Mouse (Mus musculus) MEL (cell line): Measurements from ENCODE around the gene Trim47. TPM values are rescaled to one million over a fixed set of nuclear protein-coding genes. Genes with fewer than 3 reads are reported as not detected.

ENCODE experiments used
- DNase-seq: peaks from one replicate; pipeline ENCODE4 v3.0.0; 2011; ENCODE audit warnings: low read depth, low spot score
- H3K27ac ChIP-seq: 2 replicates; pipeline ENCODE4 v1.5.1; 2012; ENCODE audit warnings: low read depth, mild to moderate bottlenecking, control low read depth, low read length, moderate library complexity; ENCODE audit not compliant: control insufficient read depth
- H3K27me3 ChIP-seq, 2 experiments: fragments of 150-350 bp in 1 of 2; sonication (generic) in 1 of 2; 2 replicates each; pipeline ENCODE4 v1.6.1; 2012; ENCODE audit warnings: low read length in 2 of 2, mild to moderate bottlenecking in 2 of 2, improper control_type of control experiment in 1 of 2, moderate library complexity in 1 of 2; ENCODE audit not compliant: insufficient read depth in 2 of 2, control insufficient read depth in 1 of 2
- H3K36me3 ChIP-seq, 2 experiments: 2 replicates each; pipeline ENCODE4 v1.6.1; 2012 to 2014; ENCODE audit warnings: low read length in 2 of 2, improper control_type of control experiment in 1 of 2, inconsistent platforms in 1 of 2, mild to moderate bottlenecking in 1 of 2; ENCODE audit not compliant: insufficient read depth in 2 of 2, control insufficient read depth in 1 of 2
- H3K4me1 ChIP-seq, 2 experiments: fragments of 150-350 bp in 1 of 2; sonication (generic) in 1 of 2; 2 replicates each; pipeline ENCODE4 v1.6.1; 2012; ENCODE audit warnings: low read length in 2 of 2, improper control_type of control experiment in 1 of 2, mild to moderate bottlenecking in 1 of 2; ENCODE audit not compliant: insufficient read depth in 2 of 2, control insufficient read depth in 1 of 2
- H3K4me3 ChIP-seq, 2 experiments: fragments of 150-350 bp in 1 of 2; sonication (generic) in 1 of 2; 2 replicates each; pipeline ENCODE4 v1.5.1; 2012; ENCODE audit warnings: low read depth in 2 of 2, low read length in 2 of 2, mild to moderate bottlenecking in 2 of 2, moderate library complexity in 2 of 2, control low read depth in 1 of 2, improper control_type of control experiment in 1 of 2; ENCODE audit not compliant: control insufficient read depth in 1 of 2, insufficient read depth in 1 of 2
- H3K79me2 ChIP-seq: 2 replicates; pipeline ENCODE4 v1.6.1; 2012; ENCODE audit warnings: mild to moderate bottlenecking, low read length, moderate library complexity; ENCODE audit not compliant: control insufficient read depth, poor library complexity, insufficient read depth
- H3K9ac ChIP-seq: 2 replicates; pipeline ENCODE4 v1.6.1; 2012; ENCODE audit warnings: low read depth, mild to moderate bottlenecking, control low read depth, low read length, moderate library complexity; ENCODE audit not compliant: control insufficient read depth, poor library complexity, severe bottlenecking
- H3K9me3 ChIP-seq: fragments of 150-350 bp; sonication (generic); replicated peaks from 2 replicates; pipeline ENCODE4 v1.6.1; 2012; ENCODE audit warnings: mild to moderate bottlenecking, low read length, improper control_type of control experiment, moderate library complexity; ENCODE audit not compliant: insufficient read depth
- BHLHE40 ChIP-seq: IDR thresholded peaks from 2 replicates; pipeline ENCODE4 v1.6.1; 2012; ENCODE audit warnings: low read depth, mild to moderate bottlenecking, inconsistent platforms, low read length, improper control_type of control experiment, borderline replicate concordance
- CTCF ChIP-seq, 3 experiments: IDR thresholded peaks in 2 of 3; conservative IDR thresholded peaks in 1 of 3; 2 replicates each; pipeline ENCODE4 v1.5.1; 2011 to 2012; ENCODE audit warnings: low read length in 3 of 3, low read depth in 2 of 3, mild to moderate bottlenecking in 2 of 3, improper control_type of control experiment in 1 of 3, inconsistent platforms in 1 of 3, mixed read lengths in 1 of 3, moderate library complexity in 1 of 3; ENCODE audit not compliant: control insufficient read depth in 1 of 3, insufficient read depth in 1 of 3, poor library complexity in 1 of 3, severe bottlenecking in 1 of 3
- ETS1 ChIP-seq: IDR thresholded peaks from 2 replicates; pipeline ENCODE4 v1.6.1; 2012; ENCODE audit warnings: low read depth, mild to moderate bottlenecking, inconsistent platforms, low read length, improper control_type of control experiment, moderate library complexity
- GABPA ChIP-seq: IDR thresholded peaks from 2 replicates; pipeline ENCODE4 v1.6.1; 2012; ENCODE audit warnings: low read depth, mild to moderate bottlenecking, inconsistent platforms, low read length, improper control_type of control experiment, moderate library complexity
- HCFC1 ChIP-seq: IDR thresholded peaks from 2 replicates; pipeline ENCODE4 v1.6.1; 2012; ENCODE audit warnings: low read depth, mild to moderate bottlenecking, inconsistent platforms, low read length, improper control_type of control experiment, moderate library complexity
- MAX ChIP-seq: IDR thresholded peaks from 2 replicates; pipeline ENCODE4 v1.6.1; 2011; ENCODE audit warnings: low read length, improper control_type of control experiment
- MAZ ChIP-seq: IDR thresholded peaks from 2 replicates; pipeline ENCODE4 v1.6.1; 2012; ENCODE audit warnings: low read depth, mild to moderate bottlenecking, inconsistent platforms, low read length, improper control_type of control experiment
- MEF2A ChIP-seq: IDR thresholded peaks from 2 replicates; pipeline ENCODE4 v1.6.1; 2014; ENCODE audit warnings: low read depth, mild to moderate bottlenecking, inconsistent platforms, low read length, improper control_type of control experiment; ENCODE audit not compliant: poor library complexity, insufficient replicate concordance, severe bottlenecking; ENCODE audit errors: extremely low read depth
- MXI1 ChIP-seq: IDR thresholded peaks from 2 replicates; pipeline ENCODE4 v1.6.1; 2011; ENCODE audit warnings: mild to moderate bottlenecking, low read depth, low read length, improper control_type of control experiment
- MYC ChIP-seq: IDR thresholded peaks from 2 replicates; pipeline ENCODE4 v1.6.1; 2011; ENCODE audit warnings: low read depth, mild to moderate bottlenecking, low read length, improper control_type of control experiment, moderate library complexity
- POLR2A ChIP-seq, 2 experiments: IDR thresholded peaks; 2 replicates each; pipeline ENCODE4 v1.6.1; 2011 to 2012; ENCODE audit warnings: low read length in 2 of 2, mild to moderate bottlenecking in 2 of 2, control low read depth in 1 of 2, improper control_type of control experiment in 1 of 2, low read depth in 1 of 2, moderate library complexity in 1 of 2; ENCODE audit not compliant: control insufficient read depth in 1 of 2, insufficient read depth in 1 of 2, poor library complexity in 1 of 2
- POLR2AphosphoS5 ChIP-seq: IDR thresholded peaks from 2 replicates; pipeline ENCODE4 v1.6.1; 2012; ENCODE audit warnings: low read depth, borderline replicate concordance, mild to moderate bottlenecking, inconsistent platforms, low read length, moderate library complexity, mixed read lengths
- RCOR1 ChIP-seq: IDR thresholded peaks from 2 replicates; pipeline ENCODE4 v1.6.1; 2012; ENCODE audit warnings: low read depth, mild to moderate bottlenecking, inconsistent platforms, low read length, improper control_type of control experiment
- SMC3 ChIP-seq: IDR thresholded peaks from 2 replicates; pipeline ENCODE4 v1.6.1; 2011; ENCODE audit warnings: low read depth, low read length, improper control_type of control experiment
- TBP ChIP-seq: IDR thresholded peaks from 2 replicates; pipeline ENCODE4 v1.8.0; 2011; ENCODE audit warnings: low read depth, low read length, improper control_type of control experiment
- USF2 ChIP-seq, 2 experiments: IDR thresholded peaks; 2 replicates each; pipeline ENCODE4 v1.6.1; 2011 to 2012; ENCODE audit warnings: improper control_type of control experiment in 2 of 2, low read length in 2 of 2, borderline replicate concordance in 1 of 2, inconsistent platforms in 1 of 2, low read depth in 1 of 2, mild to moderate bottlenecking in 1 of 2; ENCODE audit not compliant: insufficient read depth in 1 of 2
- ZC3H11A ChIP-seq: IDR thresholded peaks from 2 replicates; pipeline ENCODE4 v1.6.1; 2012; ENCODE audit warnings: low read depth, mild to moderate bottlenecking, inconsistent platforms, low read length, improper control_type of control experiment
- ZKSCAN1 ChIP-seq: IDR thresholded peaks from 2 replicates; pipeline ENCODE4 v1.6.1; 2012; ENCODE audit warnings: low read depth, mild to moderate bottlenecking, inconsistent platforms, low read length, improper control_type of control experiment, moderate library complexity
- ZNF384 ChIP-seq: IDR thresholded peaks from 2 replicates; pipeline ENCODE4 v1.6.1; 2012; ENCODE audit warnings: low read depth, mild to moderate bottlenecking, inconsistent platforms, low read length, improper control_type of control experiment
- polyA plus RNA-seq, 2 experiments: library from polyadenylated mRNA; stranded (reverse) in 1 of 2; unstranded in 1 of 2; fragments of >175 nt in 1 of 2; fragments of >200 nt in 1 of 2; gene quantifications; 2 replicates each; pipeline versions ENCODE4 v1.2.1 to v1.2.4; 2012; ENCODE audit warnings: low replicate concordance in 2 of 2, low read depth in 1 of 2; ENCODE audit not compliant: insufficient read length in 2 of 2, insufficient read depth in 1 of 2, missing spikeins in 1 of 2
- total RNA-seq: library from RNA; depleted of rRNA; stranded (reverse); fragments of 300-350 nt; gene quantifications from 2 replicates; pipeline ENCODE4 v1.2.3, GENCODE M21; 2012; rRNA removed

Trim47 gene
- total RNA-seq = 3.6 and 6.7 TPM in 2 replicates
- polyA plus RNA-seq = 1 to 10 TPM in 1 of 2 experiments, not detected in 1; 5.6 TPM

DNA sequence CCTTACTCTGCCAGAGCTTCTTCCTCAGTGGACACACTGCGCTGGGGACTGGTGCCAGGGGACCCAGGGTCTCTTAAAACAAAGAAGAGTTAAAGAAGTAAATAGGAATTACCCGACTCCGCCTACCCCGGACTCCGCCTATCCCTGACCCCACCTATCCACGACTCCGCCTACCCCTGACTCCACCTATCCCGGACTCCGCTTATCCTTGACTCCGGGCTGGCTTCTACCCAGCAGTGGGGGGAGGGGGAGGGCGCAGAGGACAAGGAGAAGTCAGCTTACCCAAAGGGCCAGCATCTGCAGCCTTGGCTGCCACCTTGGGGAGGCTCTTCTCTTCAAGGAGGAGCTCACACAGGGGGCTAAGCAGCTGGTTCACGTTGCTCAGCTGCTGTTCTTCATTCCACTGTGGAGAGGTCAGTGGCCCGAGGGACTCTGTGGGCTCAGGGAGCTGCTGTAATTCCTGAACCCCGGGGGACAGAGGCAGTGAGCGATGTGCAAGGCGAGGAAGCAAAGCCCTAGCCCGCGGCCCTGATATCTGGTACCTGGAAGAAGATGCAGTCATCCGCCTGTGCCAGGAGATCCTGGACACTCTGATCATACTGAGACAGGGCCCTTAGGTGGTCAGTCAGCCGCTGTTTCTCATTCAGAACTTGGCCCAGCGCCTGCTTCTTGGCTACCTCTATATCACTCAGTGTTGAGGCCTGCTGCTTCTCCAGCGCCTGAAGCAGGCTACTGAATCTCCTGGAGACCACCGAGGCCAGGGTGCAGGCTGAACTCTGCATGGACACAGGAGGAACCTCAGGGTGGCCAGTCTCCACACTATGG lies at the start of gene Trim47:
Gene Trim47 (minus strand): TSS at position 55 of the 825 bp plus-strand sequence.
- peaks cover 4 to 15% of the 10 kb centered on the region in 2 experiments; a peak in 3 of 4 replicates for H3K36me3 ChIP-seq
- TF ChIP-seq BHLHE40 = no peak
- TF ChIP-seq POLR2A (IDR thresholded peaks at IDR 0.05; ENCODE audit: control insufficient read depth in 1 of 2, insufficient read depth in 1 of 2, low read depth in 1 of 2, low read length in 2 of 2, poor library complexity in 1 of 2) = peak in 1 of 2 experiments; percentile 7; a peak in 1 of 4 replicates
- H3K27ac ChIP-seq = no peak within 1 kb of the TSS
- H3K79me2 ChIP-seq = peaks cover 14% of the 10 kb centered on the region
- no peaks in the 10 kb centered on the region for H3K27me3 ChIP-seq
- H3K4me3 ChIP-seq = no peak within 1 kb of the TSS
- DNase-seq = no peak
- no peak within 1 kb of the TSS for H3K9ac ChIP-seq
- H3K9me3 ChIP-seq = no peaks in the 10 kb centered on the region
- peaks cover 0 to 10% of the 10 kb centered on the region in 2 experiments; a peak in 2 of 4 replicates for H3K4me1 ChIP-seq

- H3K4me1 ChIP-seq = no peaks in the 10 kb centered on the region
- H3K9me3 ChIP-seq = no peaks in the 10 kb centered on the region
- H3K4me3 ChIP-seq = no peak overlapping the region
- no peaks in the 10 kb centered on the region for H3K27me3 ChIP-seq
- TF ChIP-seq RCOR1 (no peak), MAX (no peak), CTCF (IDR thresholded peaks at IDR 0.05 in 2 of 3, conservative IDR thresholded peaks at IDR 0.05 in 1 of 3; ENCODE audit: control insufficient read depth in 1 of 3, insufficient read depth in 1 of 3, low read depth in 2 of 3, low read length in 3 of 3, poor library complexity in 1 of 3, severe bottlenecking in 1 of 3) (no peak), MXI1 (no peak), MAZ (no peak), MYC (no peak), TBP (no peak), HCFC1 (no peak), ZC3H11A (no peak), ZNF384 (no peak), ZKSCAN1 (no peak), ETS1 (no peak), MEF2A (no peak), BHLHE40 (no peak), SMC3 (no peak), POLR2AphosphoS5 (no peak), GABPA (no peak), USF2 (IDR thresholded peaks at IDR 0.05; ENCODE audit: borderline replicate concordance in 1 of 2, insufficient read depth in 1 of 2, low read depth in 1 of 2, low read length in 2 of 2) (no peak)
- no peak overlapping the region for H3K9ac ChIP-seq
- no peak overlapping the region for H3K27ac ChIP-seq
- no peak for DNase-seq
- no peaks in the 10 kb centered on the region for H3K79me2 ChIP-seq
- H3K36me3 ChIP-seq = peaks cover 0 to 6% of the 10 kb centered on the region in 2 experiments; a peak in 2 of 4 replicates
These were observed 49.0 kb upstream of the Trim47 start for GRCm38 (mm10) chr11:116176010-116176409.
